Mouse (Mus musculus): Measurements from ENCODE around the gene Slamf9.

Gene Slamf9

GRCm38 (mm10) chr1:172489585-172490250 is 14.6 kb downstream of the Slamf9 start:
- no peak for DNase-seq (ENCODE audit: low spot score in 2 of 2)

- peak; percentile 60 to 77 for DNase-seq (ENCODE audit: low spot score in 2 of 2)
Measured at GRCm38 (mm10) chr1:172490261-172490661, 15.1 kb downstream of the Slamf9 start.

- DNase-seq (ENCODE audit: low spot score in 2 of 2) = no peak
Measured at GRCm38 (mm10) chr1:172492047-172492446, 16.9 kb downstream of the Slamf9 start.

GRCm38 (mm10) chr1:172493516-172493915 is 18.4 kb downstream of the Slamf9 start:
- DNase-seq (ENCODE audit: low spot score in 2 of 2) = no peak

GRCm38 (mm10) chr1:172496030-172496429 is 20.9 kb downstream of the Slamf9 start:
- DNase-seq (ENCODE audit: low spot score in 2 of 2) = no peak

- no peak for DNase-seq (ENCODE audit: low spot score in 2 of 2)
Measured at GRCm38 (mm10) chr1:172497428-172497827, 22.3 kb downstream of the Slamf9 start.

GRCm38 (mm10) chr1:172499765-172500441 is 24.7 kb downstream of the Slamf9 start, which contains the start of gene Tagln2:
TSS of gene Tagln2 (plus strand) at chr1:172500047.
- DNase-seq (ENCODE audit: low spot score in 2 of 2) = peak; percentile 52 to 58

GRCm38 (mm10) chr1:172500451-172501370 is 25.6 kb downstream of the Slamf9 start:
- DNase-seq (ENCODE audit: low spot score in 2 of 2) = no peak

- DNase-seq (ENCODE audit: low spot score in 2 of 2) = peak in 1 of 2 experiments; percentile 41
Measured at GRCm38 (mm10) chr1:172501371-172502144, 26.4 kb downstream of the Slamf9 start.

GRCm38 (mm10) chr1:172502145-172503110 is 27.3 kb downstream of the Slamf9 start:
- DNase-seq (ENCODE audit: low spot score in 2 of 2) = no peak

- DNase-seq (ENCODE audit: low spot score in 2 of 2) = no peak
Measured at GRCm38 (mm10) chr1:172503111-172503997, 28.2 kb downstream of the Slamf9 start.

- DNase-seq (ENCODE audit: low spot score in 2 of 2) = no peak
Measured at GRCm38 (mm10) chr1:172504756-172505155, 29.6 kb downstream of the Slamf9 start.

GRCm38 (mm10) chr1:172507001-172507400 is 31.8 kb downstream of the Slamf9 start:
- DNase-seq (ENCODE audit: low spot score in 2 of 2) = no peak

- no peak for DNase-seq (ENCODE audit: low spot score in 2 of 2)
Measured at GRCm38 (mm10) chr1:172507701-172508100, 32.5 kb downstream of the Slamf9 start.

GRCm38 (mm10) chr1:172508172-172508571 is 33.0 kb downstream of the Slamf9 start:
- no peak for DNase-seq (ENCODE audit: low spot score in 2 of 2)

GRCm38 (mm10) chr1:172509235-172509634 is 34.1 kb downstream of the Slamf9 start:
- no peak for DNase-seq (ENCODE audit: low spot score in 2 of 2)

GRCm38 (mm10) chr1:172509983-172510382 is 34.8 kb downstream of the Slamf9 start:
- no peak for DNase-seq (ENCODE audit: low spot score in 2 of 2)

- DNase-seq (ENCODE audit: low spot score in 2 of 2) = no peak
Measured at GRCm38 (mm10) chr1:172510421-172510972, 35.3 kb downstream of the Slamf9 start.

GRCm38 (mm10) chr1:172512962-172513361 is 37.8 kb downstream of the Slamf9 start:
- peak; percentile 44 to 55 for DNase-seq (ENCODE audit: low spot score in 2 of 2)
